Mouse (Mus musculus) heart, embryonic 12.5 days (tissue): ENCODE measurements around the gene Hnrnpk. TPM values are rescaled to one million over a fixed set of nuclear protein-coding genes. Genes with fewer than 3 reads are reported as not detected.
A peak's percentile ranks its signal among the peaks of the same experiment; 100 is the strongest.

ENCODE experiments used
- ATAC-seq: fragments of 200-750 bp; cut with Nextera tagmentation; 2 replicates; pipeline ENCODE4 v1.8.0; 2017; ENCODE audit warnings: moderate TSS enrichment, moderate library complexity; ENCODE audit not compliant: insufficient number of reproducible peaks, low FRiP score
- H3K27ac ChIP-seq: fragments of 300-500 bp; sonication (generic); 2 replicates; pipeline ENCODE4 v1.5.1; 2016; ENCODE audit warnings: mild to moderate bottlenecking, moderate library complexity; ENCODE audit not compliant: poor library complexity, severe bottlenecking
- H3K27me3 ChIP-seq: fragments of 300-500 bp; sonication (generic); replicated peaks from 2 replicates; pipeline ENCODE4 v1.6.1; 2016; ENCODE audit warnings: mild to moderate bottlenecking, moderate library complexity
- H3K36me3 ChIP-seq: fragments of 300-500 bp; sonication (generic); 2 replicates; pipeline ENCODE4 v1.6.1; 2016; ENCODE audit warnings: mild to moderate bottlenecking, moderate library complexity
- H3K4me1 ChIP-seq: fragments of 300-500 bp; sonication (generic); replicated peaks from 2 replicates; pipeline ENCODE4 v1.6.1; 2016; ENCODE audit warnings: mild to moderate bottlenecking
- H3K4me2 ChIP-seq: fragments of 300-500 bp; sonication (generic); 2 replicates; pipeline ENCODE4 v1.6.1; 2016; ENCODE audit warnings: mild to moderate bottlenecking, moderate library complexity
- H3K4me3 ChIP-seq: fragments of 300-500 bp; sonication (generic); 2 replicates; pipeline ENCODE4 v1.5.1; 2016; ENCODE audit warnings: mild to moderate bottlenecking
- H3K9ac ChIP-seq: fragments of 300-500 bp; sonication (generic); 2 replicates; pipeline ENCODE4 v1.6.1; 2016; ENCODE audit warnings: mild to moderate bottlenecking, moderate library complexity
- H3K9me3 ChIP-seq: fragments of 300-500 bp; sonication (generic); replicated peaks from 2 replicates; pipeline ENCODE4 v1.6.1; 2016; ENCODE audit warnings: mild to moderate bottlenecking, moderate library complexity
- WGBS: fragments of 180-500 bp; shearing (Covaris S2); methylation state at CpG from one replicate; pipeline ENCODE4 v1.1.7; 2016; 5-methylcytosine and 5-hydroxymethylcytosine counted together
- microRNA counts: library from miRNA; unstranded; fragments of <30 nt; microRNA quantifications from one replicate; lab custom pipeline; 2017
- microRNA-seq: library from miRNA; unstranded; fragments of <30 nt; microRNA quantifications from one replicate; pipeline ENCODE4, GENCODE M21; 2017
- polyA plus RNA-seq: library from polyadenylated mRNA; unstranded; fragments of >200 nt; fragmentation: Nextera tagmentation; extraction: Ambion mirVana; gene quantifications from 2 replicates; pipeline ENCODE4 v1.2.1, GENCODE M21; 2016

The Hnrnpk gene
- polyA plus RNA-seq, 1 experiment from 2014 or later, result 1,144 TPM

DNA sequence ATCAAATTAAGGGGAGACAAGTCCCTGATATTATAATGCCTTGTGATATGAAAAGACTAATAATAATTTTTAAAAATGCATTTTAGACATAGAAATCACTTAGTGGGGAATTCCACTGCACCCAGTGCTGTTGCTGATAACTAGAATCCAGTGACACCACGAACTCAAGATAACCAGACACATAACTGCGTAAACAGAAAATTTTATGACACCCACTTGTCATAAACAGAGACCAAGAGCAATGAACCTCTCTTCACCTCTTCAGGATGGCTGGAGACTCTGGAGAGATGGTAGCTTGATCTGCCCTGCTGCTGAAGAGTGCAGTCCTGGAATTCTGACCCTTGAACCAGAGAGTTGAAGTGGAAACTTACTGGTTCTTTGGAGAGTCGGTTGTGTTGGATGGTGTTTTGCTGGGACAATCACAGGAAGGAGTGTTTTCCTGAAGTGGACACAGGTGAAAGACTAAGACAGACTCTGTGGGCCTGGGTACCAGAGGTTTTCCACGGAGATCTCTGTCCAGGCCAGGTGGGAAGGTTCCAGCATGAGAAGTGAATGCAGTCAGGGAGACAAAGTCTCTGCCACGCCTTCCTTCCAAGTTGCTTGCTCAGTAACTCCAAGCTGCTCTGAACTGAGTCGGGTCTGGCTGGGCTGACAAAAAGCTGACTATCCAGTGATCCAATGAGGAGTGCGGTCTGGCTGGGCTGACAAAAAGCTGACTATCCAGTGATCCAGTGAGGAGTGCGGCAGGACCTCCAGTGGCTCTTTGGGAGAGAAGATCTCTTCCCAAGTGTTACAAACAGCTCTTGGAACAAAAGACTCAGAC is 38.6 kb downstream of the Hnrnpk start:
- Histone ChIP-seq H3K4me3 (no peak overlapping the region), H3K4me1 (no peaks in the 10 kb centered on the region), H3K27ac (no peak overlapping the region), H3K4me2 (no peak overlapping the region), H3K36me3 (no peaks in the 10 kb centered on the region), H3K9ac (0 out of 2 replicates have a peak overlapping the region, but pooled peaks have one; percentile 3), H3K9me3 (0 out of 2 replicates have a peak, but pooled peaks cover 10% of the 10 kb centered on the region), H3K27me3 (no peaks in the 10 kb centered on the region)
- 73% methylated on average over 8 of the region's 8 CpGs for WGBS
- ATAC-seq, result no peak

- 7% methylated on average over 7 of the region's 7 CpGs for WGBS
- Histone ChIP-seq H3K9ac (peak overlapping the region; percentile 52; the same call in 1 of the 2 replicates), H3K27ac (no peak overlapping the region), H3K4me1 (no peaks in the 10 kb centered on the region), H3K9me3 (0 out of 2 replicates have a peak, but pooled peaks cover 10% of the 10 kb centered on the region), H3K27me3 (no peaks in the 10 kb centered on the region), H3K36me3 (no peaks in the 10 kb centered on the region), H3K4me2 (peak overlapping the region; percentile 94), H3K4me3 (peak overlapping the region; percentile 76)
- peak; percentile 56 for ATAC-seq
These were observed 43.9 kb downstream of the Hnrnpk start for GRCm38 (mm10) chr13:58359304-58359653.

DNA sequence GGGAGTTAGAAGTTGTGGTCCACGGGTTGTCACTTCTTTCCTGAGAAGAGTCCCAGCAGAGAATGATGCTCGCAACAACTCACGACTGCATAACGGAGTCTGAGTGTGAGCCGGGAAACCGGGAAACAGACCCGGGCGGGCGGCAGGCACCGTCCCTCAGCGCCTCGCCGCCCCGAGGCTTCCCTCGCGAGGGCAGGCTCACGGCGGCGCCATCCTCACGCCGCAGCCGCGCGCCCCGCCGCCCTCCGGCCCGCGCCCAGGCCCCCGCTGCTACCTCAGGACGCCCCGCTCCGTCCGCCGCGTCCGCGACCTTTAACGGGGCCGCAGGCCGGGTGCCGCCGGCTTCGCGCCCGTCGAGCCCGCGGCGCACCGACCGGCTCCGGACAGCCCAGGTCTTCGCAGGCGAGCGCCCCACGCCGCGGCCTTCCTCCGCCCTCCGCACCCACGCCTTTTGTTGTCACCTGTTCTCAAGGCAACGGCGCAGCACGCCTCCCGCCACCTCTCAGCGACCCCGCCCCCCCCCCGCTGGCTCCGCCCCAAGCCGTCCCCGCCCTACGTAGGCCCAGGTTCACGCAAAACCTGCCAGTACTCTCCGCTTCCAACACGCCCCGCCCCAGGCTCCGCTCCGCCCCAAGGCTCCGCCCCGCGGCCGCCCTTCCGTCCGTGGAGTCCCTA is 44.4 kb downstream of the Hnrnpk start, which contains the start of gene Kif27:
Kif27 (minus strand) TSS at position 494 of the 675 bp plus-strand sequence.
- Histone ChIP-seq H3K36me3 (no peaks in the 10 kb centered on the region), H3K27me3 (no peaks in the 10 kb centered on the region), H3K9me3 (0 out of 2 replicates have a peak, but pooled peaks cover 7% of the 10 kb centered on the region), H3K4me1 (no peaks in the 10 kb centered on the region), H3K9ac (peak within 1 kb of the TSS; percentile 69), H3K27ac (no peak within 1 kb of the TSS; the same call in 1 of the 2 replicates), H3K4me2 (peak within 1 kb of the TSS; percentile 94), H3K4me3 (peak within 1 kb of the TSS; percentile 76)
- WGBS, result 1% methylated on average over 77 of the region's 85 CpGs
- ATAC-seq, result peak; percentile 97

- H3K4me2 ChIP-seq, result no peak overlapping the region
- H3K9me3 ChIP-seq, result no peaks in the 10 kb centered on the region
- H3K9ac ChIP-seq, result no peak overlapping the region
- no peak overlapping the region for H3K27ac ChIP-seq
- H3K4me3 ChIP-seq, result no peak overlapping the region
- H3K36me3 ChIP-seq, result no peaks in the 10 kb centered on the region
- H3K27me3 ChIP-seq, result no peaks in the 10 kb centered on the region
- no peaks in the 10 kb centered on the region for H3K4me1 ChIP-seq
- no peak for ATAC-seq
These were observed 50.1 kb downstream of the Hnrnpk start for GRCm38 (mm10) chr13:58352996-58353395.

GRCm38 (mm10) chr13:58350606-58351005 is 52.5 kb downstream of the Hnrnpk start:
- Histone ChIP-seq H3K4me1 (no peaks in the 10 kb centered on the region), H3K27me3 (no peaks in the 10 kb centered on the region), H3K9me3 (0 out of 2 replicates have a peak, but pooled peaks cover 2% of the 10 kb centered on the region), H3K27ac (no peak overlapping the region), H3K4me3 (no peak overlapping the region), H3K36me3 (no peaks in the 10 kb centered on the region), H3K4me2 (no peak overlapping the region), H3K9ac (no peak overlapping the region)
- ATAC-seq, result no peak
- WGBS, result 42% methylated on average over 4 of the region's 4 CpGs

GRCm38 (mm10) chr13:58344505-58344904 is 58.6 kb downstream of the Hnrnpk start:
- Histone ChIP-seq H3K4me3 (no peak overlapping the region), H3K36me3 (no peaks in the 10 kb centered on the region), H3K9ac (no peak overlapping the region), H3K4me1 (no peaks in the 10 kb centered on the region), H3K27me3 (no peaks in the 10 kb centered on the region), H3K4me2 (no peak overlapping the region), H3K27ac (no peak overlapping the region), H3K9me3 (0 out of 2 replicates have a peak, but pooled peaks cover 2% of the 10 kb centered on the region)
- WGBS, result 85% methylated on average over 9 of the region's 9 CpGs
- ATAC-seq, result no peak

MicroRNAs encoded within 50 kb of the gene (microRNA counts, 519-probe panel; counts per million panel counts)
- 3,790 counts per million, percentile 27 among the panel's probes with 10 or more counts for microRNA mmu-miR-7a (lab: Ali Mortazavi, UCI)

Small RNA genes lying within 50 kb of the gene (microRNA-seq; reads per million reads assigned to microRNA genes)
- gene Mir7-1, result 45.3 reads per million, percentile 41 among the genes with 10 or more reads in this experiment

Other genes with a start within 250 kb of the Hnrnpk start
- 25.4 and 28.9 TPM in 2 replicates for gene Idnk, start 245.7 kb downstream of the Hnrnpk start, polyA plus RNA-seq
- gene Ubqln1, start 187.7 kb downstream of the Hnrnpk start, polyA plus RNA-seq, result 104 and 108 TPM in 2 replicates
- gene Gkap1, start 127.6 kb downstream of the Hnrnpk start, polyA plus RNA-seq, result 24.7 and 25.4 TPM in 2 replicates
- 0.40 and 0.41 TPM in 2 replicates for gene Kif27, start 44.2 kb downstream of the Hnrnpk start, polyA plus RNA-seq
- gene 2210016F16Rik, start 18.1 kb downstream of the Hnrnpk start, polyA plus RNA-seq, result 27.9 and 30.5 TPM in 2 replicates
- gene Rmi1, start 1.1 kb downstream of the Hnrnpk start, polyA plus RNA-seq, result 20.7 and 23.1 TPM in 2 replicates
- gene Slc28a3, start 207.5 kb upstream of the Hnrnpk start, polyA plus RNA-seq, result not detected in 2 replicates